Mouse (Mus musculus): ENCODE measurements at regions not wholly inside any gene's neighbourhood (a gene's known extent, or its start where the extent isn't known, plus 50 kb on each side); places are given as distances from the start of the nearest gene placed in this dataset.

DNA sequence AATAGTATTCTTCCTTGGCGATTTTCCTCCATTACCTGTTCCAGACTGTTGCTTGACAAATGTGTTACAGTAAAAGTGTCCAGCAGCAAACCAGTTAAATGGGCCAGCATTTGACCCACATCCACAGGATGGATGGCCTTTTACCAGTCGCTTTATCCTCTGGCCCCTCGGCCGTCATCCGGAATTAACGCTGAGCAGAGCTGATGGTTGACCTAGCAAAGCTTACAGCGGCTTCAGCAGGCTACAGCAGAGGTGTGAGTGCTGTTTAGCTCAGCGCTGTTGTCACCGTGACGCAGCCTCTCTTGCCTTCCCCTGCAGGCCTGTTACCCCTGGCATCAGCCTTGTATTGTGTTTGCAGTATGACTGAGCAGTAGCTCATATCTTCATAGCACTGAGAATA is 159.8 kb upstream of the Eif4g2 start:
- H3K4me1 ChIP-seq (ENCODE audit: control insufficient read depth, insufficient read depth, low read length) = no peaks in the 10 kb centered on the region
- H3K36me3 ChIP-seq (ENCODE audit: control insufficient read depth, insufficient read depth, low read length) = no peaks in the 10 kb centered on the region
- H3K4me2 ChIP-seq (ENCODE audit: low read depth, low read length) = no peak overlapping the region
- no peaks in the 10 kb centered on the region for H3K9me3 ChIP-seq (ENCODE audit: control insufficient read depth, low read length)
- H3K4me3 ChIP-seq (ENCODE audit: low read depth, low read length) = no peak overlapping the region
- no peak overlapping the region for H3K9ac ChIP-seq (ENCODE audit: low read depth, low read length)
- no peak overlapping the region for H3K27ac ChIP-seq (replicated peaks; ENCODE audit: low read depth, low read length)
- no peaks in the 10 kb centered on the region for H3K27me3 ChIP-seq (replicated peaks; ENCODE audit: control insufficient read depth, insufficient read depth, low read length)
- 77% methylated on average over 10 of the region's 10 CpGs for WGBS
- ATAC-seq (ENCODE audit: low read depth) (no peak; the same call in 1 of the 2 replicates), DNase-seq (ENCODE audit: low spot score) (peak; percentile 54)

- no peaks in the 10 kb centered on the region for H3K4me1 ChIP-seq (ENCODE audit: control insufficient read depth, insufficient read depth, low read length)
- H3K36me3 ChIP-seq (ENCODE audit: control insufficient read depth, insufficient read depth, low read length) = no peaks in the 10 kb centered on the region
- no peak overlapping the region for H3K4me2 ChIP-seq (ENCODE audit: low read depth, low read length)
- H3K9me3 ChIP-seq (ENCODE audit: control insufficient read depth, low read length) = no peaks in the 10 kb centered on the region
- ATAC-seq (ENCODE audit: low read depth) (no peak), DNase-seq (ENCODE audit: low spot score) (peak; percentile 37)
- no peak overlapping the region for H3K9ac ChIP-seq (ENCODE audit: low read depth, low read length)
- no peaks in the 10 kb centered on the region for H3K27me3 ChIP-seq (replicated peaks; ENCODE audit: control insufficient read depth, insufficient read depth, low read length)
- no peak overlapping the region for H3K4me3 ChIP-seq (ENCODE audit: low read depth, low read length)
- WGBS = 44% methylated on average over 4 of the region's 4 CpGs
- H3K27ac ChIP-seq (replicated peaks; ENCODE audit: low read depth, low read length) = no peak overlapping the region
Observed at GRCm38 (mm10) chr7:111241538-111241937, 158.7 kb upstream of the Eif4g2 start.

- DNase-seq (ENCODE audit: low spot score) (no peak), ATAC-seq (ENCODE audit: low read depth) (no peak)
- no peak overlapping the region for H3K27ac ChIP-seq (replicated peaks; ENCODE audit: low read depth, low read length)
Observed at GRCm38 (mm10) chr7:111240234-111240826, 157.5 kb upstream of the Eif4g2 start.

DNA sequence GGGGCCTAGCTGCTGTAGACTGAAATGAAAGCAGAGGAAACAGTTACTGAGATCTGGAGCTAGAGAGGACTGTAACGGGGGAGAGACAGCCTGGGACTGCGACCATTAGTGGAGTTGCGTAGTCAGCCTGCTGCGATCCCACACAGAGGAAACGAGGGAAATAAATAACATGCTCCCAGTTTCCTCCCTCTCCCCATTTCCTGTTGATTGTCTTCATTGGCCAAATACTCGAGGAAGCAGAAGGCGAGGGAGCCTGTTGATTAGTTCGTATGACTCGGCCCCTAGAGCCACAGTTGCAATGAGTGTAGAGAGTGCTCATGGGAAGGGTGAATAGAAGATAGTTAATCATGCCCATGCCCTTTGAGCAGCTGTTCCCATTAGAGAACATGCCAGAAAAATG is 155.0 kb upstream of the Eif4g2 start:
- Histone ChIP-seq H3K9ac (ENCODE audit: low read depth, low read length) (no peak overlapping the region), H3K36me3 (ENCODE audit: control insufficient read depth, insufficient read depth, low read length) (no peaks in the 10 kb centered on the region), H3K27ac (replicated peaks; ENCODE audit: low read depth, low read length) (no peak overlapping the region), H3K27me3 (replicated peaks; ENCODE audit: control insufficient read depth, insufficient read depth, low read length) (no peaks in the 10 kb centered on the region), H3K4me3 (ENCODE audit: low read depth, low read length) (no peak overlapping the region), H3K4me2 (ENCODE audit: low read depth, low read length) (no peak overlapping the region), H3K4me1 (ENCODE audit: control insufficient read depth, insufficient read depth, low read length) (no peaks in the 10 kb centered on the region), H3K9me3 (ENCODE audit: control insufficient read depth, low read length) (no peaks in the 10 kb centered on the region)
- 73% methylated on average over 9 of the region's 9 CpGs for WGBS
- ATAC-seq (ENCODE audit: low read depth) (no peak), DNase-seq (ENCODE audit: low spot score) (no peak)

More at GRCm38 (mm10) chr7:111240234-111240826, 157.5 kb upstream of the Eif4g2 start:
- Histone ChIP-seq H3K4me1 (ENCODE audit: control insufficient read depth, insufficient read depth, low read length) (no peaks in the 10 kb centered on the region), H3K9ac (ENCODE audit: low read depth, low read length) (no peak overlapping the region), H3K36me3 (ENCODE audit: control insufficient read depth, insufficient read depth, low read length) (no peaks in the 10 kb centered on the region), H3K9me3 (ENCODE audit: control insufficient read depth, low read length) (no peaks in the 10 kb centered on the region), H3K4me2 (ENCODE audit: low read depth, low read length) (no peak overlapping the region), H3K27me3 (replicated peaks; ENCODE audit: control insufficient read depth, insufficient read depth, low read length) (no peaks in the 10 kb centered on the region), H3K4me3 (ENCODE audit: low read depth, low read length) (no peak overlapping the region)
- WGBS = 74% methylated on average over 9 of the region's 9 CpGs

GRCm38 (mm10) chr7:111230630-111231029 is 147.8 kb upstream of the Eif4g2 start:
- DNase-seq (ENCODE audit: low spot score) = no peak
- no peak for ATAC-seq (ENCODE audit: low read depth)
- Histone ChIP-seq H3K9ac (ENCODE audit: low read depth, low read length) (no peak overlapping the region), H3K9me3 (ENCODE audit: control insufficient read depth, low read length) (no peaks in the 10 kb centered on the region), H3K4me1 (ENCODE audit: control insufficient read depth, insufficient read depth, low read length) (no peaks in the 10 kb centered on the region), H3K4me2 (ENCODE audit: low read depth, low read length) (no peak overlapping the region), H3K4me3 (ENCODE audit: low read depth, low read length) (no peak overlapping the region), H3K27me3 (replicated peaks; ENCODE audit: control insufficient read depth, insufficient read depth, low read length) (no peaks in the 10 kb centered on the region), H3K36me3 (ENCODE audit: control insufficient read depth, insufficient read depth, low read length) (no peaks in the 10 kb centered on the region), H3K27ac (replicated peaks; ENCODE audit: low read depth, low read length) (no peak overlapping the region)
- WGBS = 72% methylated on average over 2 of the region's 2 CpGs

DNA sequence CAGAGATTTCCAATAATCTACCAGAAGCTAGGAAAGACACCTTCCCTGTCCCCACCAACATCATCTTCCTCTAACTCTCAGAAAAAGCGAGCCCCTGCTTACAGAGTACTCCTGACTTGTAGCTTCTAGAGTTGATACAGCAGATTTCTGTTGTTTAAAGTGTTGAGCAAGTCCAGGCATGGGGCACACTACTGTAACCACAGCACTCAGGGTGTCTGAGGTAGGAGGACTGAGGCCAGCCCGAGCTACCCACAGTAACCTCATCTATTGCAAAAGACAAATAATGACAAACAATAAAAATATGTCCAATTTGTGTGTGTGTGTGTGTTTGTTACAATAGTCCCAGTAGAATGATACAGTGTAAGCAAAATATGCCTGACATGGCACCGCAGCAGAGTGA is 144.3 kb upstream of the Eif4g2 start:
- no peaks in the 10 kb centered on the region for H3K36me3 ChIP-seq (ENCODE audit: control insufficient read depth, insufficient read depth, low read length)
- H3K4me1 ChIP-seq (ENCODE audit: control insufficient read depth, insufficient read depth, low read length) = no peaks in the 10 kb centered on the region
- no peak overlapping the region for H3K9ac ChIP-seq (ENCODE audit: low read depth, low read length)
- WGBS = 77% methylated on average over 3 of the region's 3 CpGs
- H3K27me3 ChIP-seq (replicated peaks; ENCODE audit: control insufficient read depth, insufficient read depth, low read length) = no peaks in the 10 kb centered on the region
- ATAC-seq (ENCODE audit: low read depth) (no peak), DNase-seq (ENCODE audit: low spot score) (no peak)
- H3K4me3 ChIP-seq (ENCODE audit: low read depth, low read length) = no peak overlapping the region
- H3K4me2 ChIP-seq (ENCODE audit: low read depth, low read length) = no peak overlapping the region
- no peak overlapping the region for H3K27ac ChIP-seq (replicated peaks; ENCODE audit: low read depth, low read length)
- H3K9me3 ChIP-seq (ENCODE audit: control insufficient read depth, low read length) = no peaks in the 10 kb centered on the region

DNA sequence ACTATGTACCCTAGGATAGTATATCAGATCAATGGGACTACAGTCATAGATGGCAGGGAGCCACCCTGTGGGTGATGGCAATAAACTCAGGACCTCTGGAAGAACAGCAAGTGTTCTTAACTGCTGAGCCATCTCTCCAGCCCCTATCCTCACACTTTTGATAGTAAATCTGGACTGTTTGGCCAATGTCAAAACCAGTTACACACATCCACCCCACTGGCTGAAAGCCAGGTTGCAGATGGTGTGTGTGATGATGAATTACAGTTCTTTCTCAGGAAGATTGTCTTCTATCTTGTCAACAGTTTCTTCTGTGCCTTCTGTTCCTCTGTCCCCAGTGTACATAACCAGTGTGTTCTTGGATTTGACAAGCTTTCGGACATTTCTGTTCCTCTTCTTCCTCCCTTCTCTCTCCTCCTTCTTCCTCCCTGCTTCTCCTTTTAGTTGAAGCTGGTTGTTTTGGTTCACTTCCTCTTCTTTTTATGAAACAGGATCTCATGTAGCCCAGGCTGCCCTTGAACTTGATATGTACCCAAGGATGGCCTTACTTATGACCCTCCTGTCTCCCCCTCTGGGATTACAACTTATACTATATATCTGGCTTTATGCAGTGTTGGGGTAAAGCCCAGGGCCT is 143.3 kb upstream of the Eif4g2 start:
- Histone ChIP-seq H3K27me3 (replicated peaks; ENCODE audit: control insufficient read depth, insufficient read depth, low read length) (no peaks in the 10 kb centered on the region), H3K4me2 (ENCODE audit: low read depth, low read length) (no peak overlapping the region), H3K36me3 (ENCODE audit: control insufficient read depth, insufficient read depth, low read length) (no peaks in the 10 kb centered on the region), H3K9ac (ENCODE audit: low read depth, low read length) (no peak overlapping the region), H3K9me3 (ENCODE audit: control insufficient read depth, low read length) (no peaks in the 10 kb centered on the region), H3K4me3 (ENCODE audit: low read depth, low read length) (no peak overlapping the region), H3K4me1 (ENCODE audit: control insufficient read depth, insufficient read depth, low read length) (no peaks in the 10 kb centered on the region), H3K27ac (replicated peaks; ENCODE audit: low read depth, low read length) (no peak overlapping the region)
- WGBS = 85% methylated on average over 1 of the region's 1 CpGs
- DNase-seq (ENCODE audit: low spot score) = no peak
- no peak for ATAC-seq (ENCODE audit: low read depth)

DNA sequence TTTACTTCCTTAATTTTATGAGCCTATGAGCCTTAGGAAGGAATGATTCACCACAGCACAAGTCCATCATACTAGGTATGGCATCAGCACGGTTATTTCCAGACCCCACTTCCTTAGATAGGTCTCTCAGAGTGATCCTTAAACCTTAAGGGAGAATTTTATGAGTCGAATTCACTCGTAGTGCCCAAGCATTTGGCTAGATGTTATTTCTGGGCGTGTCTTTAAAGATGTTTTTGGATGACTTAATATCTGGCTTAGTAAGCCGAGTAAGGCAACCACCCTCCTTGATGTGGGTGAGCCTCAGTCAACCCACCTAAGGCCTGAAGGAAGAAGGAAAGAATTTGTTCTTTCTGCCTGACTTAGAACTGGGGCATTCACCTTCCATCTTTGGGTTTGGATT is 132.8 kb upstream of the Eif4g2 start:
- Histone ChIP-seq H3K4me1 (ENCODE audit: control insufficient read depth, insufficient read depth, low read length) (peaks cover 4% of the 10 kb centered on the region; the same call in 1 of the 2 replicates), H3K27me3 (replicated peaks; ENCODE audit: control insufficient read depth, insufficient read depth, low read length) (no peaks in the 10 kb centered on the region), H3K27ac (replicated peaks; ENCODE audit: low read depth, low read length) (no peak overlapping the region), H3K4me3 (ENCODE audit: low read depth, low read length) (no peak overlapping the region), H3K9ac (ENCODE audit: low read depth, low read length) (no peak overlapping the region), H3K4me2 (ENCODE audit: low read depth, low read length) (no peak overlapping the region), H3K9me3 (ENCODE audit: control insufficient read depth, low read length) (no peaks in the 10 kb centered on the region), H3K36me3 (ENCODE audit: control insufficient read depth, insufficient read depth, low read length) (no peaks in the 10 kb centered on the region)
- WGBS = 71% methylated on average over 5 of the region's 5 CpGs
- ATAC-seq (ENCODE audit: low read depth) (no peak), DNase-seq (ENCODE audit: low spot score) (no peak)

Data from embryonic facial prominence, embryonic 14.5 days (tissue).